Mouse (Mus musculus): ENCODE results near the gene Gm9495.

- TF ChIP-seq CTCF (IDR thresholded peaks at IDR 0.05; ENCODE audit: low read depth) = no peak
- TF ChIP-seq EP300 (optimal IDR thresholded peaks at IDR 0.05) = no peak
Measured at GRCm38 (mm10) chr8:69414326-69414725, 39.0 kb downstream of the Gm9495 start.

All from stomach, postnatal 0 days (tissue).